Mouse (Mus musculus): Measurements from ENCODE around the gene Phox2b.

GRCm38 (mm10) chr5:67057803-67058202 lies 41.3 kb downstream of the Phox2b start:
- TF ChIP-seq EP300 (IDR thresholded peaks at IDR 0.05) (no peak), CTCF (IDR thresholded peaks at IDR 0.05) (peak; percentile 49)
